Mouse (Mus musculus) mouse embryonic stem cell (cell line): ENCODE measurements around the gene Copg2.

Experiments
- in situ Hi-C, 2 experiments: fragments of 300-500 bp; cut with MboI; formaldehyde crosslinking; loops; 1 replicate in 1 of 2; 3 replicates in 1 of 2; pipeline ENCODE4 v1.14.3; 2019 to 2020; ENCODE audit warnings: low sequenced_read_pairs in 2 of 2, low pct_unique_long_range_greater_than_20kb in 1 of 2, mixed read lengths in 1 of 2; ENCODE audit not compliant: unreplicated experiment in 1 of 2

Copg2 gene

DNA sequence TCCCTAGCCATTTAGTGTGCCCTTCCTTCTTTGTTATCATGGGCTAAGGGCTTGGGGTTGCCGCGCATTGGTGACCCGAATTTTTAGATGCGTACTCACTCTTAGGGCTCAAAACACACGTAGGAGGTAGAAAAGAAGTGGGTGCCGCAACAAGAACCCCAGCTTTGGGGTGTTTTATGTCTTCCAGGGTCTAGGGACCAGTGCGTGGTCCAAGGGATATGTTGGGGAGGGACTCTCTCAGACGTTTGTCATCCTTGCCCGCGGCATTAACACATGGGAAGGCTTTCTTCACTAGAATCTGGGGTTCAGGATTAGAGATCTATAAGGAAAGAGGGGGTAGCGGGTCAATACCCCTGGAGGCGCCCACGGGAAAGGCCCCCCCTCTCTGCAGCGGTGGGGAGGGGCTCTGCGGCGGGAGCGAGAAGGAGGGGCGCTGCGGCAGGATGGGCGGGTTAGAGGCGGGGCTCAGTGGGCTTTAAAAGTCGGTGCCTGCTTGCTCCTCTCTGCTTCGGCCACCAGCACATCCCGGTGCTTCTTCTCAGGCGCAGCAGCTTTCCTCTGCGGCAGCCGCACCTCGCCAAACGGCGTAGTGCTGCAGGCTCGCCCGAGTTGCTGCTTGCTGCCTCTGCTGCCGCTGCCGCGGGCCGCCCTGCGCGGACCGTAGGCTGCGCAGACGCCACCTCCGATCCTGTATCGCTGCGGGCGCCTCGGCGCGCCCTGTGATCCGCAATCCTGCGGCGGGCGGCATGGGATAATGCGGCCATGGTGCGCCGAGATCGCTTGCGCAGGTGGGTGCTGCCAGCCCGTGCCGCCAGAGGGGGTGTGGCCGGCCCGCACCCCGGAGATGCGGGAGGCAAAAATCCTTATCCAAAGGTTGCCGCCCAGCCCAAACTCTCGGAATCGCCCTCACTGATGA is 158.8 kb downstream of the Copg2 start:
- in situ Hi-C loops: no loop called here

DNA sequence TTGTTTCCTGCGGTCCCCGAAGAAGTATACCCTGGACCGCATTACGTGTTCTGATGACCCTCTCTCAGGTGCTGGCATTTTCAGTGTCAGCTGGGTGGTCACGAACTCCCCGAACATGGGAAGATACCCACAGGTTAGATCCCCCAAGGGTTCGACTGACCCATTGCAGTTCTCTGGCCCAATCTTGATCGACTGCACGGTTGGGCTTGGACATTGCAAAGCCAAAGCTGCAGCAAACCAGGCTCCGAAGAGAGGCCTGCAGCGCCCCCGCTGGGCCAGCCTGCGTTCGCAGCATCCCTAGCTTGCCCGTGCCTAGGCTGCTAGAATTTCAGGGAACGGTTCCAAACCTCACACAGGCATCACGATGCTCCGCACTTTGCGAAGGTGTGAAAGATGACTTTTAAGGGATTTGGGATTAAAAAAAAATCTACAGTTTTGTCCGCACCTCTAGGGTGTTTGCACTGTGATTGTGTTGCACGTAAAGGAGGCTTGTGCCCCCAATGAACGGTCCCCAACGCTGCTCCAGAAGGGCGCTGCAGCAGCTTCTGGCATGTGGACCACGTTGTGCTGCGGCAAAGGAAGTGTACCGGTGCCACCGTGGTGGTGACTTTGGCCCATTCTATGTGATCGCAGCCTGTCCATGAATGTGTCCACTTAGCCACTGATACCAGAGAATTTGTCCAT is 159.6 kb downstream of the Copg2 start:
- in situ Hi-C loops: no loop called here

DNA sequence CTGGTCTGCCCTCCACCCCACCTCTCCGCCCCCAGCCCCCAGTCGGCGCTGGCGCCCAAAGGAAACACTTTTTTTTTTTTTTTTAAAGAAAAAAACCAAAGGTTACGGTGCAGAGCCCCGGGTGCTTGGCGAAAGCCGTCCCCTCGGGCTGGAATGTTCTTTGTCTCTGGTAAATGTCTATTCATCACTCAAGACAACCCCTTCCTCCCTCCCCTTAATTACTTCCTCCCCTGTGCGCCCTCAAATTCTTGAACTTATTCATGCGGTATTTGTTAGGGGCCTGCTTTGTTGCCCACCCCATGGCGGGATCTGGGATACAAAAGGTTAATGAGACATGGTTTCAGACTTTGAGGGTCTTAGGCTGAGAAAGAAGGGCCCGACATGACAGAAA is 160.2 kb downstream of the Copg2 start:
- in situ Hi-C loops: no loop called here

DNA sequence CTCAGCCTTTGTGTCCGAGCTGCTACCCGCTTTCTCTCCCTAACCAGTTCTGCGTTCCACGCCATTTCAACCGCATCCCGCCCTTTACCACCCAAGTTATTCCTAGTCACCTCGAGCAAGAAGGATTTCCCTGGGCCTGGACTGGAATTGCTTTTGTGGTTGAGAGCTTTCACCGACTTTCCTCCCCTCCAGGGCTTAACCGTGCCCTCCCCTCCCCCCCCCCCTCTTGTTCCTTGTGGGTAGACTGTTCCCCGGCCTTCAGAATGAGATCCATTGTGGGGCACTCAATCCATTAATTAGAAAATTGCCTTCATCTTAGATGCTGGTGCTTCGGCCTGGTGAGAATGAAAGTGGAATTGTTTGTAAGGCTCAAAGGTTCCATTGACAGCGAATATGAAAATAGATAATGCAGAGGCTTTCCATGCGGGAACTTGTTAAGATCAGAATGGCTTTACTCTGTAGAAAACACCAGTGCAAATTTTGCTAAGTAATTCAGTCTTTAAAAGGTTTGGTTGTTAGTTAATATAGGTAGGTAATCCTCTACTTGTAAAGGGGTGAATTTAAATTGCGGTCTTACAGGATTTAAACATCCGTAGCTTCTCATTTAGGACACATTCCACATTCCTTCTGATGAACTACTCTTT is 160.7 kb downstream of the Copg2 start:
- in situ Hi-C loops: no loop called here

DNA sequence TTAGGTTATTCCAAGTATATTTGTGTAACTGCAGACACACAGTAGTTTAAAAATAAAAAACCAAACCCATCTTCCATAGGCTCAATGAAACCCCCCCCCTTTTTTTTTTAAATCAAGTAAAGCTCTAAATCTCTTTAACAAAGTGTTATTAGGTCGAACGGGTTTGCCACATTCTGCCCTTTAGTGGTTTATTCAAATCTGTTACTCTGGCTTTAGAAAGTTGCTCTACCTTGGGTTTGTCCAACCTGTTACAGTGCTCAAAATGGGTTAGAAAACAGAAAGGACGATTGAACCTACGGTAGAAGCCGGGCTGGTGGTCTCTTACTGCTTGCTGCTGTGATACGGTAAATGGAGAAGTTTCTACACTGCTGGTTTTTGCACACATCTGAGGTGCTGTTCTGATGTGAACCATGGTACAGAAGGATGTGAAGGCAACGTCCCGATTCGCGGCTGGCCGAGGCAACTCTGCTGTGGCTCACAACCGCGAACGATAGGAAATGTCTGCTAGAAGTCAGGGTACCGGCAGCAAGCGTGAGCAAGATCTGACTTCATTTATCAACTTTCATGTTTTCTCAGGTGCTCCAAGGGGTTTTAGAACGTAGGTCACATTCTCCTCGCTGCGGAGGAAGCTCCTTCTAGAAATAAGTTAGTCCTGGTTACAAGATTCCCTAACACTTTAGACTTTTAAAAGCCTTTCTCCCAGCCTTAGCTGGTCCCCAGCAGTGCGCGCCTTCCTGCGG is 161.4 kb downstream of the Copg2 start:
- in situ Hi-C loops: no loop called here

DNA sequence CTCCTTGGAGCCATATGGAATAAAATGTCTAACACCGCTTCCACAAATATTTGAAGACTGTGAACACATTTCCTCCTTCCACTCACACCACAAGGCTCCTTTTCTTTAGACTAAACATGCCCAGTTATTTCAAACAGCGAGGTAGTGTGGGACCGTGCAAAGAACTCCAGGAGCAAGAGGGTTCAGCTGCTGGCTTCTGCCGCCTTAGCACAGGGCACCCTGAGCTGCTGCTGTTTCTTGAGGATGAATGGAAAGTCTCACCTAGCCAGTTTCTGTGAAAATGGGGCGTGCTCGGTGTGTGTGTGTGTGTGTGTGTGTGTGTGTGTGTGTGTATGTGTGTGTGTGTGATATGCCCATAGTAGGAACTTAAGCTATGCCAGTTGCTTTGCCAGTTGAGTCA is 162.1 kb downstream of the Copg2 start:
- in situ Hi-C loops: no loop called here

DNA sequence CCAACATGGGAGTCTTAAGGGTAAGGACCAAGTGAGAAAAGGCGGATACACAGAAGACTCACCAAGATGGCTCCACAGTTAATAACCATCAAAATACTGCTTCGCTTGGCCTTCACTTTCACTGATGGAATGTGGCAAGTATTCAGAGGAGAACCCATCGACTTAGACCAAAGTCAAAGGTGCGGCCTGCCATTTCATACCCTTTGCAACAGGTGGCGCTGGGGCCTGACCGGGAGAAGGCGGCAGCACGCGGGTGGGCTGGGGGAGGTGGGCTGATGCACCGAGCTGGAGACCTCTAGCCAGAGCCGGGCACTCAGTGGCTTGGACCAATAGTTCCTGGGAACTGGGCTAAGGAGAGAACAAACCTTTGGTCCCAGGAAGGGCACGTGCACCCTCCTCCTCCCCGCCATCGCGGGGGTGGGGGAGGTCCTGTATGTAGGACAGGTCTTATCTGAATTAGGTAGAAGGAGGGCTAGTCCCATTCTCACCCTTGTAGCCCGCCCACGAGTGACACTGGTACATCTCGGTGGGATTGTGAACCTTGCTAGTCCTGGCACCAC is 163.9 kb downstream of the Copg2 start:
- in situ Hi-C loops: no loop called here

DNA sequence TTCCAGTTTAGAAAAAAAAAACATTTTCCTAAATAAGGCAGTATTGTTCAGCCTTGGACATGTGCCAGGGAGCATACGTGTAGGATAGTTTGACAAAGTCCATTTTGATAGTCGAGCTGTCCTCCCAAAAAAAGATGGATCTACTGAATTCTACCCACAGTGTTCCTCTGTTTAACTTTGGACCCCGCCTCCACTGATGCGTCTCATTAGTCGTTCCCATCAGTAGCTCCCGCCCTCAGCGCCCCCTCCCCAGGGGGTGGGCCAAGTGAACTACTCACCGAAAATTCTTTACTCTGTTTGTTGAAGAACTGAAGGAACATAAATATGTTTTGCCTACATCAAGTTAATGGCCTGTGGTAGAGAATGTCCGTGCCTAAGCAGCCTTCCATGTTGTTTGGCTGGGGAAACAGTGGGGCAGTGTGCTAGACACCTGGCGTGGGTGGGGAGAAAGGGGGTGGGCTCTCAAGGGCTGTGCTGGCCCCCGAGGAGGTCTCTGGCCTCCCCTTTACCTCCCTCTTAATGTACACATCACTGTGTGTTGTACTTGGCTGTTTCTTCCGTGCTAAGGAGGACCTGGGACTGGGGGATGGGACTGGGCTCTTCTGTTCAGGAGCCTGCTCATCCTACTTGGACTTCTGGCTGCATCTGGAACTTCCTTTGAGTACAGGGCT is 166.2 kb downstream of the Copg2 start:
- in situ Hi-C loops: no loop called here

DNA sequence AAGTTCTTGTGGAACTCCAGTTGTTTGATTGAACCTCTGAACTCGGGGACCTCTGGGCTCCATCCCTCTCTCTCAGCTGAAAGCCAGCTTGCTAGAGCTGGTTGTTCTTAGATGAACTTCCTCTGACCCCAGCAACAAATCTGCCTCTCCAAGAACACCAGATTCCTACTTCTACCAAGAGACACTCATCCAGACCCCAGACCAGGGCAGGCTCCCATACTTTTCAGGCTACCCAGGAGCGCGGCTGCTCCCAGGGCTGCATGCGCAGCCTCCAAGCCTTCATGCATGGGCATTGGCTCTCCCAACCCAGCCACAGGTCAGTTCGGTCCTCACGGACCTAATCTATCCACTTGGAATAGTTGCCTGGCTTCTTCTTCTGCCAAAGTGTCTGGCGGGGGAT is 173.3 kb downstream of the Copg2 start, which contains the start of gene Mest:
Mest (plus strand) TSS at position 217 of the 400 bp plus-strand sequence.
- in situ Hi-C loops: no loop called here

DNA sequence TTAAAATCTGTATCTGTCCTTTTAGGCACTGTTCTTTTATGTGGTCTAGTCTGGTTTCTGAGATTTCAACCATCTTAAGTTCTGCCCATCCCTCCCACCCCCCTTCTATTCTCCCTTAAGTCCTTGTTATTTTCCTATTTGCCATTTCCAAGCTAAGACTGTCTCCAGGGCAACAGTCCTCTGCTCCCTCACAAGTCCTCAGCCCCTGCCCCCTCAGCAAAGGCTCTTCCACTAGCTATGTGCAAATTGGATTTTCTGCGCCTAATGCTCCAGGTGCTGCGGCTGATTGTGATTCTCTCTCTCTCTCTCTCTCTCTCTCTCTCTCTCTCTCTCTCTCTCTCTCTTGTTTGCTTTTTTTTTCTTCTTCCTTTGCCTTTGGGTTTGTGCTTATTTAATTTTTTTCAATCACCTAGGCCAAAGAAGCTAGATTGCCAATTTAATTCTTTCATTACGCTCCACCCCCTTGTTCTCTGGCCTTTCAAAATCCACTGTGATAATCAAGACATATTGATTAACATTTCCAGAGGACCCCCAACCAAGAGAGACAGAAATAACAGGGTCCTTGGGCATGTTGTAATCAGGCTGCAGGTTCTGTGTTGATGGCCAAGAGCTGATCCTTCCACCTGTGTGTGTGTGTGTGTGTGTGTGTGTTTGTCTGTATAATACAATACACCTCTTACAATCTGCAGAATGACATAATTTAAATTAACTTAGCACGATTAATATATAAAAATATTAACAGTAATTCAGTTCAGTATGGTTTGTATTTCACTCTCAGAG is 174.0 kb downstream of the Copg2 start:
- in situ Hi-C loops: no loop called here

DNA sequence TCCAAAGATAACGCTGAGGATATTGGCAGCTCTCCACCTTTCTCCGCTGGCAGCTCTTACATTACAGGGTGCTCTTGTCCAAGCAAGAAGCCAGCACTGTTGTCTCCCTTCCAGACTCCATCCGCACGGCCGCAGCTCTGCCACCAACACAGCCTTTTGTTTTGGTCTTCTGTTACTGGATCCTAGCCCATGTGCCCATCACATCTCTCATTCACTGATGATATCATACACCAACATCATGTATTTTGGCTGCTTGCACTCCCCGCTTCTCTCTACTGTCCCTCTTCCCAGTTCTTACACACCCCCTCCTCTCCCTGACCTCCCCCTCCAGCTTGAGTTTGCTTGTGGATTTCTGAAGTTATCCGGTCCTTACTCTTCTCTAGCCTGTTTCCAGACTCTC is 179.8 kb downstream of the Copg2 start:
- in situ Hi-C loops: no loop called here

DNA sequence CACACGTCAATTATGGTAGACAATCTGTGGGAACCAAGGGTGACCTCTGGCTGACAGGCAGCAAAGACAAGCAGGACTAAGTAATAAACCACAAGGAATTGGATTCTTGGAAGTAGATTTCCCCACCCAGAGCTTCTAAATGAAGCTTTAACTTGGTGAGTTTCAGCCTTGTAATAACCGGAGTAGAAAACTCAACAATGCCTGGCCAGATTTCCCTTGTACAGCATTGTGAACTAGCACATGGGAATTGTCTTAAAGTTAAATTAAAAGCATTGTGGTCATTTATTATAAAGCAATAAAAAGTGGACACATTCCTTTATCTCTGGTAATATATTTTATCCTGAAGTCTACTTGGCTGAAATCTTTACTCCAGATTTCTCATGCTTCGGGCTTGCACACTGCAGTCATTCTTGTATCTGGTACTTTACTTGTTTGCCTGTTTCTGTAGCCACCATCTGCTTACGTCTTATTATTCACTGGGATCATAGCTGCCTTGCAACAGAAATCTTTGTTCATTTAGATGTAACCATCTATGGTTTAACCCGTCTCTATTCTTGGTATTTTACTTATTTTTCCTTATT is 181.6 kb downstream of the Copg2 start:
- in situ Hi-C loops: no loop called here

DNA sequence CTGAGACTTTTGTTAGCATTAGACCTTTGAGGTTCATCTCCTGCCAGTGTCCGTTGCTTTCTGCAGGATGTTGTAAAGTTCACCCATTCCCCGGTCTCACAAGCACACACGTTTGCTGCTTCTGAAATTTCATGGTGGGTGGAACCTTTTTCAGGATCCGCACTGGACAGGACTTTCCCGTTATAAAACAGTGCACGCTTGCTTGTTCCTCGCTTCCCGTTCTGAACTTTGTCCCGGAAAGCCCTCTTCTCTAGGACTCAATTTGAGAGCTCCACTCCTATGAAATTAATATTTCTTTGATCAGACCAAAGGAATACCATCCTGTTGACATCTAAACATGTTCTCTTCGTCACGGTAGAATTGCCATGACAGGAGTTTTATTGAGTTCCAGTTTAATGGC is 182.7 kb downstream of the Copg2 start:
- in situ Hi-C loops: no loop called here

DNA sequence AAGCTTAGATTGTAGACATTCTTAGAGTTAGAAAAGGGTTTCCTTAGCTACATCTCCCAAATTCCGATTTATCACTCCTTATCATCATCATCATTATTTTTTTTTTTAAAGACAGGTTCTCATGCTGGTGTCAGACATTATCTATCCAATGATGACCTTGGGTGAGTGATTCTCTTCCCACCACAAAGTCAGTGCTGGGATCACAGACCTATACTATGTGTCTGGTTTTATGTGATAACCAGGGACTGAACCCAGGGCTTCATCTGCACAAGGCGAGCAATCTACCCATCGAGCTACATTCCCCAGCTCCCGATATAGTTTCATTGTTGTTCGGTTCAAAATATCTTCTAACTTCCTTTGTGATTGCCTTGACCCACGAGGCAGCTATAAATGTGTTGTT is 183.1 kb downstream of the Copg2 start:
- in situ Hi-C loops: no loop called here

DNA sequence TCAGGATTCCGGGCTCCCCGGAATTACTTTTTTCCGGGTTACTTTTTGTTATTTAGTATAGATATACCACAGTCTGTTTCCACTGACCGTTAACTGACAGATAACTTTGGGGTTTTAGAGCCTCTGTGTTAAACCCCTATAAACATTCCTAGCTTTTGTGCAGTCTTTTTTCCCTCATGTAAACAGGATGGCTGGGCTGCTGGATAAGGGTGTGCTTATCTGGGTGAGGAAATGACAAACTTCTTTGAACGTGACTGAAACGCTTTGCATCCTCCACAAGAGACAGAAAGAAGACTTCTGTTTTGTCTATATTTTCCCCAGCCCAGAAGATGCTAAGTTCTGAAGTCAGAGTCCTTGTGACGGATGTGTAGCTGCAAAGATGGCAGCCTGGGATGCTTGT is 184.1 kb downstream of the Copg2 start:
- in situ Hi-C loops: no loop called here

DNA sequence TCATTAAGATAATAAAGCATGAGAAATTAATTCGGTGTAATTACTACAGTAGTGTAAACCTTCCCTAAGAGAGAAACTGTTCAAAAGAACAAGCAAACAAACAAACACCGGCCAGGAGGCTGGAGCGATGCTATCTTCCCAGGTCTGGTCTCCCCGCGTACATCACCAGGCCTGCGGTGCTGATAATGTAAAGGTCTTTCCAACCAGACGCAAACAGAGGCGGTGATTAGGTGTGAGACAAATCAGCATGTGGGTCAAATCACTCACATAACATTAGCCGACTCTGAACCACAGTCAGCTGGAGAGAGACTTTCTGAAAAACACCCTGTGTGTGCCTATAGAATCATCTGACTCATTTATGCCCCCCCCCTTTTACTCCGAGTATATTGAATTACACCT is 185.2 kb downstream of the Copg2 start:
- in situ Hi-C loops: no loop called here
